Mouse (Mus musculus) liver, embryonic 13.5 days (tissue): ENCODE results near the gene Tlr8. TPM values are rescaled to one million over a fixed set of nuclear protein-coding genes. Genes with fewer than 3 reads are reported as not detected.

Source experiments
- ATAC-seq: fragments of 200-750 bp; cut with Nextera tagmentation; 2 replicates; pipeline ENCODE4 v1.8.0; 2017; ENCODE audit warnings: low read depth, mild to moderate bottlenecking, moderate number of reproducible peaks, moderate library complexity
- DNase-seq: peaks from one replicate; pipeline ENCODE4 v3.0.0; 2022
- H3K27ac ChIP-seq: fragments of 300-500 bp; sonication (generic); 2 replicates; pipeline ENCODE4 v1.5.1; 2015; ENCODE audit warnings: moderate library complexity, mild to moderate bottlenecking, inconsistent platforms
- H3K27me3 ChIP-seq: fragments of 300-500 bp; sonication (generic); 2 replicates; pipeline ENCODE4 v1.6.1; 2015; ENCODE audit warnings: mild to moderate bottlenecking, inconsistent platforms
- H3K36me3 ChIP-seq: fragments of 300-500 bp; sonication (generic); 2 replicates; pipeline ENCODE4 v1.6.1; 2015; ENCODE audit warnings: mild to moderate bottlenecking, inconsistent platforms
- H3K4me1 ChIP-seq: fragments of 300-500 bp; sonication (generic); replicated peaks from 2 replicates; pipeline ENCODE4 v1.6.1; 2015; ENCODE audit warnings: inconsistent platforms
- H3K4me2 ChIP-seq: fragments of 300-500 bp; sonication (generic); 2 replicates; pipeline ENCODE4 v1.6.1; 2015; ENCODE audit warnings: inconsistent platforms, mild to moderate bottlenecking, moderate library complexity
- H3K4me3 ChIP-seq: fragments of 300-500 bp; sonication (generic); replicated peaks from 2 replicates; pipeline ENCODE4 v1.5.1; 2015; ENCODE audit warnings: mild to moderate bottlenecking, inconsistent platforms
- H3K9ac ChIP-seq: fragments of 300-500 bp; sonication (generic); 2 replicates; pipeline ENCODE4 v1.6.1; 2015; ENCODE audit warnings: mild to moderate bottlenecking, inconsistent platforms
- H3K9me3 ChIP-seq: fragments of 300-500 bp; sonication (generic); replicated peaks from 2 replicates; pipeline ENCODE4 v1.6.1; 2016; ENCODE audit warnings: inconsistent platforms
- WGBS: fragments of 180-500 bp; shearing (Covaris S2); methylation state at CpG from one replicate; pipeline ENCODE4 v1.1.7; 2015; ENCODE audit not compliant: insufficient replicate concordance; 5-methylcytosine and 5-hydroxymethylcytosine counted together
- polyA plus RNA-seq: library from polyadenylated mRNA; unstranded; fragments of >200 nt; fragmentation: Nextera tagmentation; extraction: Ambion mirVana; gene quantifications from 2 replicates; pipeline ENCODE4 v1.2.1, GENCODE M21; 2015

The Tlr8 gene
- polyA plus RNA-seq, 1 experiment from 2014 or later, result 0.36 TPM

DNA sequence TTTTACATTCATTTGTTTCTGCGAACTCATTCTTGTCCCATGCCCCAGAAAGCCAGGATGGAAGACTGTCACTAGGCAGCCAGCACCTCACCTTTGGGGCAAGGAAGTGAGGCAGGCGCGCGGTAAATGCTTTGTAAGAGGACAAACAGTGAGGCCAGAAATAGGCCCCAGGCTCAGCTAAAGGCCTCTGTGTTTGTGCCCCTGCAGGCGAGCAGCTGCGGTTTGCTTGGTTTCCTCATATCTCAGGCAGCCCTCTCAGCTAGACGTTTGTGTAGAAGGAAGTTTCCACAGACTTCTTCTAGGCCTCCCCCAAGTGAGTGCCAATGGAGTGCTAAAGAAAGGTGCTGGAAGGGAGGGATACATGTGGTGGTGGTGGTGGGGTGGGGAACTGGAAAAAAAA lies 37.0 kb downstream of the Tlr8 start:
- no peaks in the 10 kb centered on the region for H3K9me3 ChIP-seq
- no peak for DNase-seq
- no peaks in the 10 kb centered on the region for H3K36me3 ChIP-seq
- no peaks in the 10 kb centered on the region for H3K27me3 ChIP-seq
- H3K4me1 ChIP-seq, result no peaks in the 10 kb centered on the region
- no peak overlapping the region for H3K4me3 ChIP-seq
- no peak overlapping the region for H3K27ac ChIP-seq
- 35% methylated on average over 7 of the region's 7 CpGs for WGBS
- no peak overlapping the region for H3K4me2 ChIP-seq
- ATAC-seq, result no peak
- H3K9ac ChIP-seq, result no peak overlapping the region

DNA sequence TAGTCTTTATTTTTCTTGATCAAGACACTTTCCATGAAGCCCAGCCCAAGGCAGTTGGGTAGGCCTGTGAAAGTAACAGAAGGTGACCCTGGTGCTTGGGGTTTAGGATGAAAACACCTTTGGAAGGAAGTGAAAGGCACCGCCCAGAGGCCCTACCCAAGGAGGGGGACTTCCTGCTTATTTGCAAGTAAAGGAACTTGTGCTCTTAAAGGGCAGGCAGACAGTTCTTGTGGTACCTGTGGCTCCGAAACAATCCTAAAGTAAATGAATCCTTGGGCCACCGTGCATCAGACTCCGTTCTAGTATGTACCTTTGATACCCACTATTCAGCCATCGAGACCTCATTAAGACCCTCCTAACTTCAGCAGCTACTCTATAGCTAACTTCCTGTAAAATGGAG lies 37.6 kb downstream of the Tlr8 start:
- H3K27me3 ChIP-seq, result no peaks in the 10 kb centered on the region
- WGBS, result 59% methylated on average over 5 of the region's 5 CpGs
- DNase-seq (no peak), ATAC-seq (no peak)
- no peaks in the 10 kb centered on the region for H3K9me3 ChIP-seq
- no peaks in the 10 kb centered on the region for H3K4me1 ChIP-seq
- H3K36me3 ChIP-seq, result no peaks in the 10 kb centered on the region
- H3K4me3 ChIP-seq, result no peak overlapping the region
- no peak overlapping the region for H3K9ac ChIP-seq
- no peak overlapping the region for H3K4me2 ChIP-seq
- H3K27ac ChIP-seq, result no peak overlapping the region

DNA sequence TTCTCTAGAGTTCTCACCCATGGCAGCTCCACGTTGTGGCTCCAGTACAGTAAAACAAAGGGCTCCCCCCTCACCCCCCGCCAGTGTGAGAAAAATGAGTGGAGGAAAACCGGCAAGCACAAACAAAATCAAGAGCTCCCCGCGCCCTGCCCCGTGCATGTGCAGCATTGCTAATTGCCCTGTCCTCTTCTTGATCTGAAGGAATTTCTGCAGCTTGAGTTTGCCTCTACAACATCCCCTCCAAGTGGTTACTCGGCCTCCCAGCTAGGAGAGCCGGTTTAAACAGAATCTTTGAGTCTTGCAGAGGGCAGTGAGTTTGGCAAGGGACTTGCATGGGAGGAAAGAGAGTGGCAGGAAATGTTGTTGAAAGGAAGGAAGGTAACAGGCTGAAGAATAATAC lies 51.4 kb downstream of the Tlr8 start:
- WGBS, result 19% methylated on average over 8 of the region's 8 CpGs

DNA sequence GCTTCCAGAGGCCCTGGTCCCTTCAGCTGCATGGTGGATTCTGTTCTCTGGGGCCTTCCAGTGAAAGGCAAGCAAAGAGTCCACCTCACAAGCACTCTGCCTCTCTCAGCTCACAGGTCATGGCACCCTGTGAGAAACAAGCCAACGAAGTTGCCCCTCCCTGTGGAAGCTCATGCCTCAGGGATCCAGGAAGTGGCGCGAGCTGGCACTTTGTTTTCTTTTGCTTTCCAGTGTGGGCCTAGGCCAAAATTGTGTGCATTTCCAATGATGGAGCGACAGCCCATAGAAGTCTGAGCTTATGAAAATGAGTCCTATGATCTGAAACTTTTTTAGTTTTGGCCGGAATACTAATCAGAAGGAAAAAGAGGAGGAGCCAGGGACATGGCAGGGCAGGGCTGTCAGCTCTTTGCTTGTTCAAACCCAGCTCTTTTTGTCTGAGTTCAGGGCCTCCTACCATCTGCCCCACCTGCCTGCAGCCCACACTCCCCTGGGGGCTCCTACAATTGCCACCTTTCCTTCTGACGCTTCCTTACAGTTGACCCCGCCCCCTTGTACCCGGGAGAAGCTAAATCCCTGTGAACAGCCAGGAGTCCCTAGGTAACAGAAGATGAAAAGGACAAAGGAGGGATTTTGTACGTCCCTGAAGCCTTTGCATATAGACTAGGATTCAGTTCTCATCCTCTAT lies 52.1 kb downstream of the Tlr8 start:
- Histone ChIP-seq H3K27ac (no peak overlapping the region), H3K27me3 (0 out of 2 replicates have a peak, but pooled peaks cover 5% of the 10 kb centered on the region), H3K36me3 (no peaks in the 10 kb centered on the region), H3K4me1 (0 out of 2 replicates have a peak, but pooled peaks cover 4% of the 10 kb centered on the region), H3K4me2 (no peak overlapping the region), H3K9me3 (no peaks in the 10 kb centered on the region), H3K9ac (no peak overlapping the region), H3K4me3 (no peak overlapping the region)
- WGBS, result 50% methylated on average over 9 of the region's 9 CpGs
- DNase-seq, result no peak
- ATAC-seq, result no peak

More for the DNA sequence above, 51.4 kb downstream of the Tlr8 start:
- 0 out of 2 replicates have a peak, but pooled peaks cover 5% of the 10 kb centered on the region for H3K27me3 ChIP-seq
- no peak overlapping the region for H3K4me3 ChIP-seq
- H3K9me3 ChIP-seq, result no peaks in the 10 kb centered on the region
- H3K36me3 ChIP-seq, result no peaks in the 10 kb centered on the region
- no peak overlapping the region for H3K27ac ChIP-seq
- no peak overlapping the region for H3K4me2 ChIP-seq
- 0 out of 2 replicates have a peak, but pooled peaks cover 4% of the 10 kb centered on the region for H3K4me1 ChIP-seq
- no peak overlapping the region for H3K9ac ChIP-seq
- ATAC-seq, result no peak
- DNase-seq, result no peak

DNA sequence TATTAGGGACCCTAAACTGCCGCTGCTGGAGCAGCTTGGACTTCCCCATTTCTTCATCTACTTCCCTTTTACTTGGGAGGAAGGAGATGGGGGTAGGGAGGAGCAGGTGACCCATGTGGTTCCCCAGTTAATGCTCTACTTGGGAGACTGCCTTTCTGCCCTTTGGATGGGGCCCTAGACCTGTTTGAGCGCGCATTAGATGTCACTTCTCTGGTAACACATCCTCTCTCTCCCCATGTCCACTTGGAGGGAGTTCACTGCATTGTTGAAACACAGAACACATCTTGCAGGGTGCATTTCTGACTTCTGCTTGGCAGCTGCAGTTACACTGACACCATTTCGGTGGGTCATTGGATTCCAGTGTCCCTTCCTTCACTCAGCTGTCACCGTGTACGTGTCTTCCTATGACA lies 53.8 kb downstream of the Tlr8 start:
- ATAC-seq, result no peak
- H3K36me3 ChIP-seq, result no peaks in the 10 kb centered on the region
- H3K4me2 ChIP-seq, result peak overlapping the region; percentile 68
- no peak overlapping the region for H3K9ac ChIP-seq
- WGBS, result 25% methylated on average over 6 of the region's 6 CpGs
- 0 out of 2 replicates have a peak, but pooled peaks cover 4% of the 10 kb centered on the region for H3K4me1 ChIP-seq
- H3K9me3 ChIP-seq, result no peaks in the 10 kb centered on the region
- H3K27me3 ChIP-seq, result peaks cover 5% of the 10 kb centered on the region; the same call in 1 of the 2 replicates
- no peak for DNase-seq
- H3K27ac ChIP-seq, result peak overlapping the region; percentile 47; the same call in 1 of the 2 replicates
- no peak overlapping the region for H3K4me3 ChIP-seq

DNA sequence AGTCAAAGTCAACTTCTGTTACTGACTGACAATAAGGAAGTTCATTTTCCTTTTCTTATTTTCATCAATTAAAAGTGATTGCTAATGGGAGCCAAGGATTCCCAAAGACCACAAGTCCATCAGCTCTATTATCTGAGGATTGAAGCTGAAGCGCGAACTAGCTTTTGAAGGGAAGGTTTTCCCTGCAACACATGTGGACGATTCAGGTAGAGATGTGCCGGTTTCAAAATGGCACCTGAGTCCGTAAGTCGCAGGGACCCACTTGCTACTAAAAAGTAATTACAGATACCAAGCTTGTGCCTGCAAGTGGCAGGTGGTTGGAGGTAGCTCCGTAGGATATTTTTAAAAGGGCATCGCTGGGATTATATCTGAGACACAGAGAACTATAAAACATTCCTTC lies 54.3 kb downstream of the Tlr8 start:
- no peaks in the 10 kb centered on the region for H3K9me3 ChIP-seq
- no peaks in the 10 kb centered on the region for H3K36me3 ChIP-seq
- peak overlapping the region; percentile 47; the same call in 1 of the 2 replicates for H3K27ac ChIP-seq
- H3K9ac ChIP-seq, result no peak overlapping the region
- DNase-seq (no peak), ATAC-seq (no peak)
- H3K4me2 ChIP-seq, result peak overlapping the region; percentile 68
- 33% methylated on average over 8 of the region's 8 CpGs for WGBS
- peak overlapping the region; percentile 57 for H3K4me3 ChIP-seq
- H3K27me3 ChIP-seq, result peaks cover 10% of the 10 kb centered on the region; the same call in 1 of the 2 replicates
- 0 out of 2 replicates have a peak, but pooled peaks cover 4% of the 10 kb centered on the region for H3K4me1 ChIP-seq

DNA sequence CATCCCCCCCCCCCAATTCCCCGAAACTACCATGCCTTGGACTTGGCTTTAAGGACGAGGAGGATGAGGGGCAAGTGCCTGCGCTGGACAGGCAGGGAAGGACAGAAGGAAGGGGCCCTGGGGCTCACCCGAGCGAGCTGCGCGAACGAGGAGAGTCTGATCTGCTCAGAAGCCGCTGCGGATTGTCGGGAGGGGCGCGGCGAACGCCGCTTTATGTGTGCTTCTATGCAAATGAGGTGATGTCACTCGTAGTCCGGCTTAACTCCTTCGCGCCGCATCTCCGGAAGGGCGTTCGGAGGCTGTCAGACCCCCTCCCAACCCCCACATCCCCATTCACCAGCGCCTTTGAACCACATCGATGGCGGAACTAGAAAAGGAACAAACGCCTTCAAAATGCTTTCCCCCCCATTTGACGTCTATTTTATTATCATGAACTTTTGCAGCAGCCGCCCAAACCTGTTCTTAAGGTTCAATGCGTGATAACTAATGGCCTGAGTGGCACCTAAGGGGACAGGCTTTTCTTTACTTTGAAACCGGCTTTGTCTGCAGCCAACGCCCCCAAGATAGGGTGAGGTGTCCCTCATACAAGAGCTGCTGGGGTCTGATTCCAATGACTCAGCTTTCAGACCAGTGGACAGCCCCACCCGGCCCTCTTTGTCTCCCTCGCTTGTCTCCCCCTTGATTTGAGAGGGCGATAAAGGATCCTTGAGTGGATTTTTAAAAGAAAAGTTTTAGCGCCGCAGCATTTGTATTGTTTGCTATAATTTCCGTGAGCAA lies 55.0 kb downstream of the Tlr8 start, which contains the start of gene Tmsb4x:
Tmsb4x (minus strand) TSS at position 338 of the 777 bp plus-strand sequence.
- Histone ChIP-seq H3K4me1 (0 out of 2 replicates have a peak, but pooled peaks cover 4% of the 10 kb centered on the region), H3K4me2 (peak within 1 kb of the TSS; percentile 68), H3K9ac (peak within 1 kb of the TSS; percentile 67), H3K27ac (peak within 1 kb of the TSS; percentile 59), H3K9me3 (no peaks in the 10 kb centered on the region), H3K36me3 (no peaks in the 10 kb centered on the region), H3K4me3 (peak within 1 kb of the TSS; percentile 57), H3K27me3 (peaks cover 12% of the 10 kb centered on the region; the same call in 1 of the 2 replicates)
- ATAC-seq, result peak; percentile 84
- DNase-seq, result peak; percentile 52
- 17% methylated on average over 39 of the region's 39 CpGs for WGBS

DNA sequence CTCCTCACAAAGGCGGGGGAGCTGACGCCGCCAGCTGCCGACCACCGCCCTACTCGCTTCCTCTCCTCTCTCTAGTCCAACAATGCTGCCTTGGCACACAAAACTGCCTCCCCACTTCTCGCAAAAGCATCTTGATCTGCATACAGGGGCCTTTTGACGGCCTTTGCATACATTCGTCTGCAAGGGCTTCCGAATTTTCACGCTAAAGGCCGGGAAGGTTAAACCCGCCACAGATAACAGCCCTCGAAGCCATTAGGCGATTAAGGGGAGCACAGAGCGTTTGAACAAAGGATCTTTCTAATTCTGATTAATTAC lies 55.7 kb downstream of the Tlr8 start:
- Histone ChIP-seq H3K27me3 (peaks cover 12% of the 10 kb centered on the region; the same call in 1 of the 2 replicates), H3K27ac (peak overlapping the region; percentile 59), H3K9ac (peak overlapping the region; percentile 67), H3K4me1 (0 out of 2 replicates have a peak, but pooled peaks cover 4% of the 10 kb centered on the region), H3K4me2 (peak overlapping the region; percentile 68), H3K36me3 (no peaks in the 10 kb centered on the region), H3K9me3 (no peaks in the 10 kb centered on the region), H3K4me3 (peak overlapping the region; percentile 57)
- 16% methylated on average over 16 of the region's 16 CpGs for WGBS
- DNase-seq, result no peak
- ATAC-seq, result no peak

DNA sequence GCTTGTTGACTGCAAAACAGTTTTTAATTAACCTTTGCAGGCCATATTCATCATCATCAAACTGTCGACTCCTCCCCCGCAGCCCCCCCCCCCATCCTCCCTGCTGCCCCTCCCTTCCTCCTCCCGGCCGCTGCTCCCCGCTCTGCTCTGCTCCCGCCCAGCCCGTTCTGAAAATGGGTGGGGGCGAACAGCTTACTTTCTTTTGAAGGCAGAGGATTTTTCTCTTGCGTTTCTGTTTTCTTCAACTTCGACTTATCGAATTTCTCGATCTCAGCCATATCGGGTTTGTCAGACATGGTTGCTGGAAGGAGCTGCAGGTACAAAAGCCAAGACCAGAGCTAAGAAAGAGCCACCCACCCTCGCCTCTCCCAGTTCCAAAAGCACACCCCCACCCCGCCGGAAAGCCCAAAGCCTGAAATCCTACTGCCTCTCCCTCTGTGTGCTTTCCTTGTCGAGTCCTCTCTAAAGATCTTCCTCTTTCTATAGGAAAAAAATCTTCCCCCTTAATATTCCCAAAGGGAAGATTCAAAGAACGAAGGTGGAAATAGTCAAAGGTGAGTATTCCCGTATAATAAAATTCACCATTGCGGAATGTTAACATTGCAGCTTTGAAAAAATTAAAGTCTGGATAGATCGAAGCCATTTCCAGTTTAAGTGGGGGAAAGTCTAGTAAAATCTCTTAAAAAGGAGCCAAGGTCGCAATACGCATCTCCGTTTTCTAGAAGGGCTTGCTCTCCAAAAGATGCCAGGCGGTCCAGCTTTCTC lies 56.2 kb downstream of the Tlr8 start:
- peak overlapping the region; percentile 67 for H3K9ac ChIP-seq

DNA sequence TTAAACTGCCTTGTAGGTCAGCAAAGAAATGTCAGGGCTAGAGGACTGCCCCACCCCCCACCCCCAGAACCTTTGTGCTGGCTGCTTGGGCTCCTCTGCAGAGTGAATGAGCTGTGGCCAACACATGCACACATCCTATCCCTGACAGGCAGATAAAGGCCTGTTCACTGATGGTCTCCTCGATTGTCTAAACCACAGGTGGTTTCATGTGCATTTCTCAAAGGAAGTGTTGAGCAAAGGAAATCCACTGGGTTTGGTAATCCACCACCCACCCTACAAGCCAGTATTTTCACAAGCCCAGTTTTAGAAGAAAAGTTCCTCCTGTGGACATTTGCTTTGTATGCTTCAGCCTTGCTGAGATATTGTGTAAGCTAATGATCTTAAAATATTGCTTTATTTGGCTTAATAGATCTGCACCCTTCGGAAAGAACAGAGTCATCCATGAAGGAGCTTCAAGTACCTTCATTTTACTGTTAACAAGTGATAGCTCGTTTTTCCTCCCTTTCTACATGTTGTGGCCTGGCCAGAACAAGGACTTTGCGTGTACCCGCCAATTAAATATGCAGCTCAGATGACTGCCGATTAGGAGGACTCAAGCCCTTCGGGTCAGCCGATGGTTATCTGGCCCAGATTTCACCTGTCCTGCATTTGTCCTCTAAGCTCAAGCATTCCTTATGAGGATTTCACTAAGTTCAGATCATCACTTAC lies 58.2 kb downstream of the Tlr8 start:
- Histone ChIP-seq H3K4me1 (no peaks in the 10 kb centered on the region), H3K36me3 (no peaks in the 10 kb centered on the region), H3K27me3 (peaks cover 12% of the 10 kb centered on the region; the same call in 1 of the 2 replicates), H3K9ac (no peak overlapping the region), H3K9me3 (no peaks in the 10 kb centered on the region), H3K4me2 (no peak overlapping the region), H3K4me3 (no peak overlapping the region), H3K27ac (no peak overlapping the region)
- ATAC-seq (peak; percentile 50), DNase-seq (no peak)
- WGBS, result 35% methylated on average over 8 of the region's 8 CpGs

More for the DNA sequence above, 56.2 kb downstream of the Tlr8 start:
- DNase-seq, result no peak
- Histone ChIP-seq H3K4me2 (peak overlapping the region; percentile 68), H3K4me1 (0 out of 2 replicates have a peak, but pooled peaks cover 4% of the 10 kb centered on the region), H3K27me3 (peaks cover 12% of the 10 kb centered on the region; the same call in 1 of the 2 replicates), H3K36me3 (no peaks in the 10 kb centered on the region), H3K9me3 (no peaks in the 10 kb centered on the region), H3K27ac (peak overlapping the region; percentile 59), H3K4me3 (peak overlapping the region; percentile 57)
- WGBS, result 19% methylated on average over 25 of the region's 25 CpGs
- no peak for ATAC-seq
